Mouse (Mus musculus) hindbrain, embryonic 12.5 days (tissue): Measurements from ENCODE around the gene Odf2. TPM values are rescaled to one million over a fixed set of nuclear protein-coding genes. Genes with fewer than 3 reads are reported as not detected.
"Not testable (repeated sequence)": the region's sequence is repeated elsewhere in the genome, so short reads cannot be mapped to it uniquely, and the experiment has no call there.

Experiments
- ATAC-seq: fragments of 200-750 bp; cut with Nextera tagmentation; 2 replicates; pipeline ENCODE4 v1.8.0; 2017; ENCODE audit warnings: moderate TSS enrichment; ENCODE audit not compliant: low FRiP score
- H3K27ac ChIP-seq: fragments of 300-500 bp; sonication (generic); 2 replicates; pipeline ENCODE4 v1.5.1; 2016; ENCODE audit warnings: mild to moderate bottlenecking
- H3K27me3 ChIP-seq: fragments of 300-500 bp; sonication (generic); 2 replicates; pipeline ENCODE4 v1.6.1; 2016; ENCODE audit warnings: mild to moderate bottlenecking
- H3K36me3 ChIP-seq: fragments of 300-500 bp; sonication (generic); 2 replicates; pipeline ENCODE4 v1.6.1; 2016; ENCODE audit warnings: mild to moderate bottlenecking
- H3K4me1 ChIP-seq: fragments of 300-500 bp; sonication (generic); 2 replicates; pipeline ENCODE4 v1.6.1; 2016
- H3K4me2 ChIP-seq: fragments of 300-500 bp; sonication (generic); replicated peaks from 2 replicates; pipeline ENCODE4 v1.6.1; 2016; ENCODE audit warnings: mild to moderate bottlenecking
- H3K4me3 ChIP-seq: fragments of 300-500 bp; sonication (generic); 2 replicates; pipeline ENCODE4 v1.5.1; 2016; ENCODE audit warnings: mild to moderate bottlenecking
- H3K9ac ChIP-seq: fragments of 300-500 bp; sonication (generic); 2 replicates; pipeline ENCODE4 v1.6.1; 2016; ENCODE audit warnings: mild to moderate bottlenecking, moderate library complexity
- H3K9me3 ChIP-seq: fragments of 300-500 bp; sonication (generic); replicated peaks from 2 replicates; pipeline ENCODE4 v1.6.1; 2016; ENCODE audit warnings: mild to moderate bottlenecking
- WGBS: fragments of 180-500 bp; shearing (Covaris S2); methylation state at CpG from one replicate; pipeline ENCODE4 v1.1.7; 2016; 5-methylcytosine and 5-hydroxymethylcytosine counted together
- polyA plus RNA-seq: library from polyadenylated mRNA; unstranded; fragments of >200 nt; fragmentation: Nextera tagmentation; extraction: Ambion mirVana; gene quantifications from 2 replicates; pipeline ENCODE4 v1.2.1, GENCODE M21; 2016

The Odf2 gene
- polyA plus RNA-seq, 1 experiment from 2014 or later: 97.0 TPM

- Histone ChIP-seq H3K4me1 (peaks cover 22% of the 10 kb centered on the region), H3K4me3 (no peak overlapping the region), H3K36me3 (peaks cover 20% of the 10 kb centered on the region), H3K27me3 (no peaks in the 10 kb centered on the region), H3K9me3 (no peaks in the 10 kb centered on the region), H3K9ac (no peak overlapping the region), H3K27ac (no peak overlapping the region), H3K4me2 (no peak overlapping the region)
- WGBS: 89% methylated on average over 4 of the region's 4 CpGs
- ATAC-seq: no peak
Observed at GRCm38 (mm10) chr2:29873801-29874200, 15.2 kb upstream of the Odf2 start.

- no peak overlapping the region for H3K9ac ChIP-seq
- peaks cover 5% of the 10 kb centered on the region; the same call in 1 of the 2 replicates for H3K4me1 ChIP-seq
- peak; percentile 35; the same call in 1 of the 2 replicates for ATAC-seq
- WGBS: 48% methylated on average over 4 of the region's 4 CpGs
- no peak overlapping the region for H3K27ac ChIP-seq
- H3K4me3 ChIP-seq: no peak overlapping the region
- no peak overlapping the region for H3K4me2 ChIP-seq
- H3K27me3 ChIP-seq: no peaks in the 10 kb centered on the region
- no peaks in the 10 kb centered on the region for H3K9me3 ChIP-seq
- peaks cover 27% of the 10 kb centered on the region for H3K36me3 ChIP-seq
Observed at GRCm38 (mm10) chr2:29878061-29878460, 11.0 kb upstream of the Odf2 start.

GRCm38 (mm10) chr2:29879191-29879590, 9.8 kb upstream of the Odf2 start:
- peaks cover 18% of the 10 kb centered on the region for H3K36me3 ChIP-seq
- 67% methylated on average over 8 of the region's 8 CpGs for whole genome bisulfite sequencing

GRCm38 (mm10) chr2:29879964-29880830, 8.8 kb upstream of the Odf2 start:
- Histone ChIP-seq H3K9ac (no peak overlapping the region), H3K27me3 (no peaks in the 10 kb centered on the region), H3K4me3 (no peak overlapping the region), H3K4me1 (peaks cover 5% of the 10 kb centered on the region; the same call in 1 of the 2 replicates), H3K27ac (no peak overlapping the region), H3K9me3 (no peaks in the 10 kb centered on the region), H3K36me3 (peaks cover 18% of the 10 kb centered on the region), H3K4me2 (no peak overlapping the region)
- WGBS: 75% methylated on average over 17 of the region's 17 CpGs
- no peak for ATAC-seq

More at GRCm38 (mm10) chr2:29879191-29879590, 9.8 kb upstream of the Odf2 start:
- Histone ChIP-seq H3K9me3 (no peaks in the 10 kb centered on the region), H3K4me3 (no peak overlapping the region), H3K27me3 (no peaks in the 10 kb centered on the region), H3K27ac (no peak overlapping the region), H3K4me2 (no peak overlapping the region), H3K4me1 (peaks cover 5% of the 10 kb centered on the region; the same call in 1 of the 2 replicates), H3K9ac (no peak overlapping the region)
- ATAC-seq: no peak

GRCm38 (mm10) chr2:29886659-29887292, 2.2 kb upstream of the Odf2 start:
- H3K27ac ChIP-seq, H3K9ac ChIP-seq, ATAC-seq, H3K9me3 ChIP-seq, H3K36me3 ChIP-seq, H3K27me3 ChIP-seq, H3K4me2 ChIP-seq, H3K4me3 ChIP-seq: not testable (repeated sequence)
- peaks cover 20% of the 10 kb centered on the region for H3K4me1 ChIP-seq
- 88% methylated on average over 9 of the region's 9 CpGs for WGBS

GRCm38 (mm10) chr2:29889991-29890833, 1.2 kb downstream of the Odf2 start:
- WGBS: under 1% methylated on average over 60 of the region's 61 CpGs
- peak; percentile 93 for ATAC-seq
- Histone ChIP-seq H3K27me3 (no peaks in the 10 kb centered on the region), H3K4me3 (peak overlapping the region; percentile 99), H3K4me1 (peaks cover 20% of the 10 kb centered on the region), H3K4me2 (peak overlapping the region; percentile 90), H3K36me3 (peaks cover 34% of the 10 kb centered on the region), H3K27ac (peak overlapping the region; percentile 92), H3K9me3 (no peaks in the 10 kb centered on the region), H3K9ac (peak overlapping the region; percentile 95)

- no peak overlapping the region for H3K4me3 ChIP-seq
- no peaks in the 10 kb centered on the region for H3K27me3 ChIP-seq
- H3K4me1 ChIP-seq: peaks cover 20% of the 10 kb centered on the region
- peak overlapping the region; percentile 90; the same call in 1 of the 2 replicates for H3K4me2 ChIP-seq
- H3K36me3 ChIP-seq: peaks cover 47% of the 10 kb centered on the region
- no peak overlapping the region for H3K9ac ChIP-seq
- no peaks in the 10 kb centered on the region for H3K9me3 ChIP-seq
- WGBS: 91% methylated on average over 6 of the region's 6 CpGs
- no peak overlapping the region for H3K27ac ChIP-seq
- ATAC-seq: no peak
Observed at GRCm38 (mm10) chr2:29891773-29892172, 2.8 kb downstream of the Odf2 start.

- no peak overlapping the region for H3K9ac ChIP-seq
- peaks cover 6% of the 10 kb centered on the region for H3K4me1 ChIP-seq
- H3K9me3 ChIP-seq: no peaks in the 10 kb centered on the region
- no peak for ATAC-seq
- no peak overlapping the region for H3K27ac ChIP-seq
- whole genome bisulfite sequencing: 96% methylated on average over 1 of the region's 1 CpGs
- no peaks in the 10 kb centered on the region for H3K27me3 ChIP-seq
- H3K4me3 ChIP-seq: no peak overlapping the region
- no peak overlapping the region for H3K4me2 ChIP-seq
- peaks cover 89% of the 10 kb centered on the region for H3K36me3 ChIP-seq
Observed at GRCm38 (mm10) chr2:29896071-29896470, 7.0 kb downstream of the Odf2 start.

GRCm38 (mm10) chr2:29897366-29897765, 8.3 kb downstream of the Odf2 start:
- Histone ChIP-seq H3K9ac (no peak overlapping the region), H3K4me3 (no peak overlapping the region), H3K4me2 (no peak overlapping the region), H3K27ac (no peak overlapping the region), H3K27me3 (no peaks in the 10 kb centered on the region), H3K9me3 (no peaks in the 10 kb centered on the region), H3K4me1 (no peaks in the 10 kb centered on the region), H3K36me3 (peaks cover 96% of the 10 kb centered on the region)
- WGBS: 89% methylated on average over 2 of the region's 2 CpGs
- ATAC-seq: no peak

GRCm38 (mm10) chr2:29898081-29898480, 9.1 kb downstream of the Odf2 start:
- H3K27me3 ChIP-seq: no peaks in the 10 kb centered on the region
- 96% methylated on average over 1 of the region's 1 CpGs for WGBS
- H3K36me3 ChIP-seq: peaks cover 96% of the 10 kb centered on the region
- H3K9ac ChIP-seq: no peak overlapping the region
- H3K4me2 ChIP-seq: no peak overlapping the region
- no peaks in the 10 kb centered on the region for H3K9me3 ChIP-seq
- no peaks in the 10 kb centered on the region for H3K4me1 ChIP-seq
- H3K27ac ChIP-seq: no peak overlapping the region
- no peak for ATAC-seq
- no peak overlapping the region for H3K4me3 ChIP-seq

GRCm38 (mm10) chr2:29902194-29902593, 13.2 kb downstream of the Odf2 start:
- H3K36me3 ChIP-seq: peaks cover 98% of the 10 kb centered on the region
- H3K4me3 ChIP-seq: no peak overlapping the region
- H3K27ac ChIP-seq: no peak overlapping the region
- H3K4me1 ChIP-seq: no peaks in the 10 kb centered on the region
- H3K9ac ChIP-seq: no peak overlapping the region
- no peaks in the 10 kb centered on the region; the same call in 1 of the 2 replicates for H3K9me3 ChIP-seq
- no peak overlapping the region for H3K4me2 ChIP-seq
- 91% methylated on average over 10 of the region's 10 CpGs for WGBS
- no peaks in the 10 kb centered on the region for H3K27me3 ChIP-seq
- no peak for ATAC-seq

GRCm38 (mm10) chr2:29908171-29908570, 19.1 kb downstream of the Odf2 start:
- not testable (repeated sequence) for H3K27me3 ChIP-seq, H3K4me3 ChIP-seq, H3K9me3 ChIP-seq, H3K4me2 ChIP-seq, H3K4me1 ChIP-seq, H3K27ac ChIP-seq, H3K9ac ChIP-seq, ATAC-seq
- H3K36me3 ChIP-seq: peaks cover 90% of the 10 kb centered on the region
- WGBS: 85% methylated on average over 2 of the region's 2 CpGs
